Mouse (Mus musculus) heart, postnatal 14 days (tissue): ENCODE results near the gene Clic6. TPM values are rescaled to one million over a fixed set of nuclear protein-coding genes. Genes with fewer than 3 reads are reported as not detected.

ENCODE experiments used
- DNase-seq, 2 experiments: peaks; one replicate each; pipeline ENCODE4 v3.0.0; 2021 to 2022
- intact Hi-C: fragments of 180-260 bp; cut with DNase I; formaldehyde crosslinking; loops from one replicate; pipeline ENCODE4 v1.15.1; 2025
- total RNA-seq, 2 experiments: library from RNA; stranded (reverse); gene quantifications; 2 replicates each; pipeline ENCODE4 v1.2.3; 2021

Clic6 gene
- total RNA-seq, 2 experiments from 2014 or later = 0.07 to 0.93 TPM

- no peak for DNase-seq
- intact Hi-C loops = no loop called here
Observed at GRCm38 (mm10) chr16:92518718-92519117, 33.2 kb downstream of the Clic6 start.

GRCm38 (mm10) chr16:92519820-92520492, 34.4 kb downstream of the Clic6 start:
- intact Hi-C loops = loop anchor here (5.0 kb wide), 1 partner anchor 1022 kb away; no protein-coding TSS in a partner anchor
- DNase-seq = peak; percentile 28 to 51

DNA sequence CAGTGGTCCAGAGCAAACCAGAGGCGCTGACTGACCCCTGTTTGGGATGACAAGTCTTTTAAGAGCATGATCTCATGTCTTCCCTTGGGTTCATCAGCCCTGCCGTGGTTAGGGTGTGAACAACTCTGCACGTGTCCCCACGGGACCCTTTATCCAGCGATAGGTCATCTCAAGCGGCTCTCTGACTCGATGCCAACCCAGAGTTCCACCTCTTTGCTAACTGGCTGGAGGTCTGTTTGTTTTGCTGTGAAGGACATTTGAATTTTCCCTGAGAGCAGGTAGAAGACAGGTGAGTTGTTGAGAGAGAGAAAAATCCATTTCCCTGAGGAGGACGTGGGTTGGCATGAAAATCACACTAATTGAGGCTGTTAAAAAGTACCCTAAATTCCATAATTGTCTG, 37.8 kb downstream of the Clic6 start:
- intact Hi-C loops = loop anchor here (5.0 kb wide), 1 partner anchor 1019 kb away; no protein-coding TSS in a partner anchor
- DNase-seq = no peak

GRCm38 (mm10) chr16:92524651-92525050, 39.1 kb downstream of the Clic6 start:
- intact Hi-C loops = loop anchor here (5.0 kb wide), 1 partner anchor 1018 kb away; no protein-coding TSS in a partner anchor
- DNase-seq = no peak

DNA sequence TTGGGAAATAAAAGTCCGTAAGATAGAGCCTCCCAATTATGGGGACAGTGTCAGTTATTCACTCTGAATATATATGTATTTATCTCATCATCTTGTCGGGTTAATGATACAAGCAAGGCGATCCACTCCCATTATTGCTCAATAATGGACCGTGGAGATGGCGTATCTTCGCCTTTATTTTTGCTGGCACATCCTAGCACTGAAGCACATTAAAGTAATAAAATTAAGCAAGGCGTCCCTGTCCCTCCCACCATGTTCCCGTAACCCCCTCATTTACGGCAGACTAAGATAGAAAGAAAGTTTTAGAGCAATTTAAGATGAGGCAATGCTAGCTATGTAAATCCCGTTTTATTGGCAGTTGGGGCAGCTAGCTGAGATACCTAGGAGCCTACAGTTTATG, 40.4 kb downstream of the Clic6 start:
- intact Hi-C loops = no loop called here
- no peak for DNase-seq

- intact Hi-C loops = no loop called here
Observed at GRCm38 (mm10) chr16:92535258-92535657, 49.7 kb downstream of the Clic6 start.

DNA sequence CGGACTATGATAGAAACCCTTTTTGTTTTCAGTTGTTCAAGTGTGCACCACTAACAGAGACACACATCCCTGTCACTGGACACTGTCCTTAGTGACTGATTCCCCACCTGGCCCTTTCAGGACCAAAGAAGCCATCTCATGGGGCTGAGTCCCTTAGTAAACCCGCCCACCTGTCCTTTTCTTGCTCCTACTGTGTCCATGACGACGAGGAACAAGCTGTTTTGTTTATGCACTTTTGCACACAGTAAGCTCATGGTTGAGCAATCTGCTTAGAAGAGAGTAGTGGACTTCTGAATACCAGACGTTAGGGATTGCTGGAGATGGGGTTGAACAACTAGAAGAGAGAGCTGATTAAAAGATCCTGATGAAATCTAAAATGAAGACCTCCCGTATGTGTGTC, 52.8 kb downstream of the Clic6 start:
- DNase-seq = no peak
- intact Hi-C loops = no loop called here

More at GRCm38 (mm10) chr16:92535258-92535657, 49.7 kb downstream of the Clic6 start:
- no peak for DNase-seq

GRCm38 (mm10) chr16:92544264-92544663, 58.7 kb downstream of the Clic6 start:
- DNase-seq = peak; percentile 3 to 24
- intact Hi-C loops = no loop called here

DNA sequence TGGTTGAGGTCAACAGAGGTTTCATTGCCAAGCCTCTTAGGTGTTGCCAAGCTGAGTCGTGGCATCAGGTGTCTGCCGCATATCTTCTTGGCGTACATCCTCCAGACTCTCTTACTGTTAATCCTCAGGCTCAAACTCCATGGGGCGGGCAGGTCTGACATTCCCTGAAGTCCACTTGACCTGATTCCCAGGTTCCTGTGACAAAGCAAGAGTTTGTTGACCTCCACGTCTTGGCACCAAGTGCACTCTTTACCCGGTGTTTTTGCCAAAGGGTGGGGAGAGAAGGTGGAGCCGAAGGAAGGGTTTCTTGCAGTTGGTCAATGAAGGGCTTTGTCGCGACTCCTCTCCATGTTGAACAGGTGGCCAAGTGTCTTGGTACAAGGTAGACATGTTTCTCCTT, 63.1 kb downstream of the Clic6 start:
- intact Hi-C loops = no loop called here
- no peak for DNase-seq

DNA sequence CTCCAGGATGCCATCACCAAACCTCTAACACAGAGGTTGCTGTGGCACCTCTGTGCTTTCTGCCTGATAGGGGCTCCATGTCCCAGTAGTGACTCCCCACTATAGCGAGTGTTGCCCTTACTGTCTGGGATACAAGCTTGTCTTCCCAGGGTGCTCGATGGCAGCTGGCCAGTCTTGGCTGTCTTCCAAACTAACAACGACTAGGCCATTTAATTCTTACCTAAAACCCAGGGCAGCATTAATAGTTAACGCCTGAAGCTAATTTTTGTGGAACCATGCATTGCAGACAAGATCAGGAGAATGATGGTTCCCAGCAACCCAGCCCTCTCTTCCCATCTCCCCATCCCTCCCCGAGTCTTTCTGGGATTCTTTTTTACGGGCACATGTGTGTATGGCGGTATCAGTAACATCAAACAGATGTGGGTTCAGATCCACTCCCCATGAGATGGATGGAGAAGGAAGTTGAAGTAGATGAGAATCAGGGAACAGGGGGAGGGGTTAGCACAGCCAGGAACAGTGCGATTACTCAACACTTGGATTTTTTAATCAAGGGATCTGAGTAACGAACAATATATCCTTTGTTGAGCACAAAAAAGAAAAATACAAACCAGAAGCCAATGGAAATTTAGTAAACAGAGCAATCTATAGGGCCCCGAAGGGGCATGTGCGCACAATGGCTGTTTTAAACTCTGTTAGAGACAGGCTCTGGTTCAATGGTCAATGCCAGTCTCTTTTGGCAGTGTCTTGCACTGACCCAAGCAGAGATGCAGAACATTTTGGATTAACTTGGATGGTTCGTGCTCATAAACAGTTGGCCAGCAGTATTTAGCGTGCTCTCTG, 66.0 kb downstream of the Clic6 start:
- no peak for DNase-seq
- intact Hi-C loops = no loop called here

- DNase-seq = no peak
- intact Hi-C loops = no loop called here
Observed at GRCm38 (mm10) chr16:92552106-92552382, 66.5 kb downstream of the Clic6 start.

- intact Hi-C loops = no loop called here
- DNase-seq = no peak
Observed at GRCm38 (mm10) chr16:92552858-92553257, 67.3 kb downstream of the Clic6 start.

DNA sequence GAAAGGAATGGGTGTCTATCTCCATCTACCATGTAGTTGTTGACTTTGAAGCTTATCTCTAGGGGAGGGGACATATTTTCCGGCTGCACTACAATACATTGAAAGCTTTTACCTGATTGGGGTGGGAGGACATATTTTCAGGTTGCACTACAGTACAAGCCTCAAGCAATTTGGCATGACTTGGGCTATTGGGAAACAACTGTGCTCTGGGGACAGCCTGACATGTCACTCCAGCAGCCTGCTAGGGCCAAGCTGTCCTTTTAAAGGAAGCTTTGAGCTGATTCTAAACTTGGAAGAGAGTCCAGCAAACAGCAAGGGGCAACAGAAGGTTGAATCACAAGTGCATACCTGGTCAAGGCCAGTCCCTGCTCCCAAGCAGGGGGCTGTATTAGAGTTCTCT, 69.5 kb downstream of the Clic6 start:
- intact Hi-C loops = no loop called here
- DNase-seq = no peak

- DNase-seq = no peak
- intact Hi-C loops = loop anchor here (1.0 to 5.0 kb wide), 4 partner anchors 572 to 980 kb away; no protein-coding TSS in a partner anchor
Observed at GRCm38 (mm10) chr16:92565291-92565690, 79.8 kb downstream of the Clic6 start.

GRCm38 (mm10) chr16:92565708-92566107, 80.2 kb downstream of the Clic6 start:
- intact Hi-C loops = loop anchor here (1.0 to 5.0 kb wide), 5 partner anchors 133 to 979 kb away; no protein-coding TSS in a partner anchor
- peak; percentile 83 to 88 for DNase-seq

- no peak for DNase-seq
- intact Hi-C loops = loop anchor here (2.0 to 5.0 kb wide), 2 partner anchors 133 to 571 kb away; no protein-coding TSS in a partner anchor
Observed at GRCm38 (mm10) chr16:92566146-92566545, 80.6 kb downstream of the Clic6 start.

GRCm38 (mm10) chr16:92571246-92571645, 85.7 kb downstream of the Clic6 start:
- intact Hi-C loops = no loop called here
- DNase-seq = no peak

GRCm38 (mm10) chr16:92573193-92573592, 87.7 kb downstream of the Clic6 start:
- intact Hi-C loops = no loop called here
- DNase-seq = no peak

DNA sequence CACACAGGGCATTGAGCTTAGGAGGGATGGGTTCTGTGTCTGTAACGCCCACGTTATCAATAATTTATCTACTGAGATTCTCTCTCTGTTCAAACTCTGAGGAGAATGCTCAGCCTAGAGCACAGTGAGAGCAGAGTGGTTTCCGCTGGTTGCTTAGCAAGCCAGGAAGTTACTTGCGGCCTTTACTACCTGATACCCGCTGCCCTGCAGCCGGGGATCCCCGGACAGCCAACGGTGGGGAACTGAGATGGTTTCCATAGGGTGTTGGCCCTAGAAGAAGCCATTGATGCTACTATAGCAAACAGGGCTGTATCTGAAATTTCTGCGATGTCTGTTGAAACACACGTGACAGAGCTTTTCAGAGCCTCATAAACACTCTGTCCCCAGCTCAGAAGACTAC, 90.3 kb downstream of the Clic6 start:
- intact Hi-C loops = no loop called here
- DNase-seq = no peak

GRCm38 (mm10) chr16:92577381-92577780, 91.8 kb downstream of the Clic6 start:
- intact Hi-C loops = no loop called here
- DNase-seq = no peak

GRCm38 (mm10) chr16:92578915-92579653, 93.5 kb downstream of the Clic6 start:
- DNase-seq = no peak

More at GRCm38 (mm10) chr16:92578915-92579653, 93.5 kb downstream of the Clic6 start:
- intact Hi-C loops = no loop called here
